Mouse (Mus musculus): ENCODE measurements around the gene Gpx3.

Gpx3 gene

GRCm38 (mm10) chr11:54912503-54913316 is 10.5 kb downstream of the Gpx3 start:
- no peak for DNase-seq (ENCODE audit: low read depth, low spot score)

GRCm38 (mm10) chr11:54913841-54914240 is 11.6 kb downstream of the Gpx3 start:
- no peak for DNase-seq (ENCODE audit: low read depth, low spot score)

DNA sequence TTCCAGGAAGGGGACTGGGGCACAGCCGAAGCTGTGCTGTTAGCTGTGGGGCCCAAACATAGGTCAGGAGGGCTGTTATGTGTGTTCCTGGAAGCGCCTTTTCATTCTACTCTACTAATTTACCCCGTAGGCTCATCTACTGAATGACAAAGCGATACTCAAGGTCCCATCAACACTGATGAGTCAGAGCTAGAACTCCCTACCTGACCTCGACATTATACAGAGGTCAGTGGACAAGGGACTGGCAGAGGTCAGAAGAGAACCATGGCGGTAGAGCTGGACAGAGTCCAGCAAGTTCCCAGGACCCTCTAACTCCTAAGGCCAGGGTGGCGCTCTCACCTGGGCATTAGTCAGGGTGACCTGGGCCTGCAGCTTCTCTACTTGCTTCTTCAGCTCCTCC is 15.2 kb downstream of the Gpx3 start:
- DNase-seq (ENCODE audit: low read depth, low spot score): no peak

DNA sequence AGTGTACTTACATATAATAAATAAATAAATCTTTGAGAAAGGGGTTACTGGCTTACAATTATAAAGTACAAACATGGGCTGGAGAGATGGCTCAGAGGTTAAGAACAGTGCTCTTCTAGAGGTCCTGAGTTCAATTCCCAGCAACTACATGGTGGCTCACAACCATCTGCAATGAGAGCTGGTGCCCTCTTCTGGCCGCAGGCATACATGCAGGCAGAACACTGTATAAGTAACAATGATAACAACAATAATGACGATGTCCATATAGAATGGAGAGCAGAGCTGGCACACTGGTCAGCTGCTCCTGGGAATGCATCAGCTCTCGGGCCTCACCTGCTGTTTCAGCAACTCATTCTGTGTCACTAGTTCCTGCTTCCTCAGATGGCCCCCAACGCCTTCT is 16.0 kb downstream of the Gpx3 start:
- DNase-seq (ENCODE audit: low read depth, low spot score): peak; percentile 32

GRCm38 (mm10) chr11:54920127-54920972 is 18.1 kb downstream of the Gpx3 start:
- DNase-seq (ENCODE audit: low read depth, low spot score): no peak

GRCm38 (mm10) chr11:54920973-54921580 is 18.8 kb downstream of the Gpx3 start:
- DNase-seq (ENCODE audit: low read depth, low spot score): no peak

GRCm38 (mm10) chr11:54921798-54922197 is 19.5 kb downstream of the Gpx3 start:
- DNase-seq (ENCODE audit: low read depth, low spot score): peak; percentile 67

- no peak for DNase-seq (ENCODE audit: low read depth, low spot score)
Measured at GRCm38 (mm10) chr11:54922488-54922887, 20.2 kb downstream of the Gpx3 start.

- DNase-seq (ENCODE audit: low read depth, low spot score): no peak
Measured at GRCm38 (mm10) chr11:54924145-54924544, 21.9 kb downstream of the Gpx3 start.

DNA sequence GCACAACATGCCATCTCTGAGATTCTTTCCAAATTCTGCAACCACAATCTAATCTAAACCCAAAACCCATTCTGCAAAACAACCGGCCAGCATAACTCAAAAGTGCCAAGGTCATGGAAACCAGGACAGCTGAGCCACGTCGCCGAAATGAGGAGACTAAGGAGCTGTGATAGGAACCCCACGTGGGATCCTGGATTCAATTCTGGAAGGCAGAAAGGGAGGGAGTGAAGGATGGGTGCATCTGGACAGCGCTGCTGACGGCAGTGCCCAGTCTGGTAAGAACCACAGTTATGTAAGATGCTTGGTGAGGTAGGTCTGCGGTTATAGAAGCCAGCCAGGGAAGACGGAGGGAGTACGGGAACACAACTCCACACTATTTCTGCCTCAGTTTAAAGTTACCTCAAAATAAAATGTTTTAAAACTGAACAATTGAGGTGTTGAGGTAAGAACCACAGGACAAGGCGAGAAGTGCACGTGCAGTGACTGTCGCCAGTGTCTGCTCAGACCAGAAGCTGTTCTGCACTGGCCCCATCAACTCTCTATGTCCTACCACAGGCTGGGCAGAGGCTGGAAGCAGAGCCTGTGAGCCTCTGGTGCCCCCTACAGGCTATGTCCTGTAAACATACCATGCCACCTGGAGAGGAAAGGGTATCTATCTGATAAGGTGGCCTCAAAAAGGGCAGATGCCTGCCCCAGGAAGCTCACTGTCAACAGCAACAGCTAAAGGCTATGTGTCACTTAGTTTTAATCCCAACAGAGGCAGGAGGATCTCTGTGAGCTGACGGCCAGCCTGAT is 25.3 kb downstream of the Gpx3 start:
- DNase-seq (ENCODE audit: low read depth, low spot score): peak; percentile 54

GRCm38 (mm10) chr11:54928219-54928618 is 26.0 kb downstream of the Gpx3 start:
- DNase-seq (ENCODE audit: low read depth, low spot score): no peak

DNA sequence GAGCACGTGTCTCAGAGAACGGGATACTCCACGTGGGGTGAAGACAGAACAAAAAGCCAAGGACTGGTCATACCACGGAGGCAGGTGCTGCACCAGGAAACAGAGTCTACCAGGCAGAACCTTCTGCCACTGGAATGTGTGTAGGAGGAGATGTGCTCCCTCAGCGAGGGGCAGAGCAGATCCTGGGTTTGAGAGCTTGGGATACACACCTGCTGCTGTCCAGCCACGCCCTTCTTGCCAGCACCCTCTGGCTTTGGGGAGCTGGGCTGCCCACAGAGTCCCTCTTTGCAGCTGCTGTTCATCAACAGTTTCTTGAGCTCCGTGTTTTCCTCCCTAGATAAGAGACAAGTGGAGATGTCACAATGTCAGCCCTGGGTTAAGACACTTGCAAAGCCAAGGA is 26.6 kb downstream of the Gpx3 start:
- DNase-seq (ENCODE audit: low read depth, low spot score): no peak

DNA sequence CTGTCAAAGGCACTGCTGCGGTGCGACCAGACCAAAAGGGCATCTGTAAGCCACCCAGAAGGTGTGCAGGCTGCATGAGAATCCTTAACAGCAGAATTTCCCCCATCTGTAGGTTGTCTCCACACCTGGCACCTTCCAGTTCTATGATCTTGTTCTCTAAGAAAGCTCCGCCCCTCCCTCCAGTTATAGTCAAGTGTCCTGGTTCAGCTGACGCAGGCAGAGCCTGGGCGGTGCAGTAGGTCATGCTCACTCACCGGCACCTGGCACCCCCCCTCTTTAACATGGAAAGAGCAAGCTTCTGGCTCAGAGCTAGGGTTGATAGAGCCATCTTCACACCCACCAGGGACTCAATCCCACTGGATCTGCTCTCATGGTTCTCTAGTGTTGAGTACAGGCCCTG is 27.0 kb downstream of the Gpx3 start:
- DNase-seq (ENCODE audit: low read depth, low spot score): no peak

DNA sequence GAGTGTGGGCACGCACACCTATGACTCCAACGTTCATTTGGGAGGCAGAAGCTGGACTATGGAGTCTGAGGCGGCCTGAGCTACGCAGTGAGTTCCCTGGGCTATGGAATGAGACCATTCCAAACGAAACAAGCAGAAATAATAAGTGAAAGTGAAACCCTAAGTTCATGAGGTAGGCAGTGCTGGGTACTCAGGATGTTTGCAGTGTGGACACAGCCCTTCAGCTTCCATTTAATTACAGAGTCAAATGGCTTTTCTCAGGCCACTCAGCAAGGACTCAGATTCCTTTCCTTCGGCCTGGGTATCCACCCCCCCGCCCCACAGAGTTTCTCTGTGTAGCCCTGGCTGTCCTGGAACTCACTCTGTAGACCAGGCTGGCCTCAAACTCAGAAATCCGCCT is 27.5 kb downstream of the Gpx3 start:
- no peak for DNase-seq (ENCODE audit: low read depth, low spot score)

- peak; percentile 75 for DNase-seq (ENCODE audit: low read depth, low spot score)
Measured at GRCm38 (mm10) chr11:54930318-54930979, 28.2 kb downstream of the Gpx3 start.

GRCm38 (mm10) chr11:54931405-54932093 is 29.3 kb downstream of the Gpx3 start:
- DNase-seq (ENCODE audit: low read depth, low spot score): peak; percentile 33

DNA sequence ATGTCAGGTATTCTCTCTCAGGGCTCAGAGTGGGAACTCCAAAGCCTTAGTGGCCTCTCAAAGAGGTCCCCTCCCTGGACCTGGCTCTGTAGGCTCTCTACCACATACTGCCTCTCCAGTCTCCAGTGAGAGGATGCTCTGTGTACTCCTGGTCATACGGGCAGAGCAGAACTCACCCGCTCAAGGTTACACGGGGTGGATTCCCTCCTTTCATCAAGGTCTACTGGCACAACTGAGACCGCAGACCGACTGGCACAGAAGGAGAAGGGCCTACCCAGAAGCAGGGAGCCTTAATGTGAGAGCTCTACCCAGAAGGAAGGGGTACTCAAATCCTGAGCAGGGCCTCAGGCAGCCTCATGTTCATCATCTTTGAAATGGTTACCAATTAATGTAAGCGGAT is 30.3 kb downstream of the Gpx3 start:
- DNase-seq (ENCODE audit: low read depth, low spot score): no peak

DNA sequence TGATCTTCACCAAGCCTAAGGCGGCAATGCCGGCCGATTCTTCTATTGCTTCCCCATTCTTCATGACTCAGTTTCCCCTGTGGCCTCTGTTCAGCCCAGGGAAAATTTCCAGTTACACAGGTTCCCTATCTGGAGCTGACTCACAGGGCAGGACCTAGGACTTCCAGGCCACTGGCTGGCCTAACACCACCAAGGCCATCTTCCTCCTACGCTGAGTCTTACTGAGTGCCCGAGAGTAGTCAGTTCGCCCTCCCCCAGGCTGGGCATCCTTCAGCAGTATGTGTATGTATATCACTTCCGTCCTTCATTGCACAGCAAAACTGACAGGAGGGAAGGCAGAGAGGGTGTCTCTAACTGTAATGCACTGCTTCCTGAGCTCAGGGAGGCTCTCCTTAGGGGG is 31.9 kb downstream of the Gpx3 start:
- DNase-seq (ENCODE audit: low read depth, low spot score): no peak

DNA sequence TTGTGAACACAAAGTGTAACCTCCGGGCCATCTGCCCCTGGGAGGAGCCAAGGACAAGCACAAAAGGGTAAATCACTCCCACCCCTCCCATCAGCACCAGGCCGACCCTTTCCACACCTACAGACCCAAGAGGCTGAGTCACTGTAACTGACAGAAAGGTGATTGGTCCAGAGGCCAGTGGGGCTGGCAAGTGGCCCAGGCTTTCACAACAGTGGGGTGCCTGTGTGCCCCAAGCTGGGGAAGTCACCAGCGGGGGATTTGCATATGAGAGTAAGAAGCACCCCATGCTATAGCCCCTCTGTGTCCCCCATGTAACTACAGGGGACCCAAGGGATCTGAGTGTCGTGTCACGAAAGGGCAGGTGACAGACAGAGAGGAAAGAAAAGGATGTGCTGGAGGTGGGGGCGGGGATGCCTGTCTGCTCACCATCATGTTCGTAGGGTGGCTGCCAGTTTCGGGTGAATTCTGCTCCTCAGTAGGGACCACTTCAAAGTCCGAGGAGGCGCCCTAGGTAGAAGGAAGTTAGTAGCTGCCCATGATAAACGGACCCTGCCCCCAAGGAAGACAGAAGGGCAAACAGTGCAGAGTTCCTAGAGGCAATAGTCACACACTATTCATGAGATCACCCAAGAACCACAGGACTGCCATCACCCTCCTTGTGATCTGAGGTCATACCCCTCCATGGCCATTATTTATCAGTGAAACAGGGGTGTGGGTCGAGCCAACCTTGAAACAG is 34.0 kb downstream of the Gpx3 start:
- peak; percentile 56 for DNase-seq (ENCODE audit: low read depth, low spot score)

DNA sequence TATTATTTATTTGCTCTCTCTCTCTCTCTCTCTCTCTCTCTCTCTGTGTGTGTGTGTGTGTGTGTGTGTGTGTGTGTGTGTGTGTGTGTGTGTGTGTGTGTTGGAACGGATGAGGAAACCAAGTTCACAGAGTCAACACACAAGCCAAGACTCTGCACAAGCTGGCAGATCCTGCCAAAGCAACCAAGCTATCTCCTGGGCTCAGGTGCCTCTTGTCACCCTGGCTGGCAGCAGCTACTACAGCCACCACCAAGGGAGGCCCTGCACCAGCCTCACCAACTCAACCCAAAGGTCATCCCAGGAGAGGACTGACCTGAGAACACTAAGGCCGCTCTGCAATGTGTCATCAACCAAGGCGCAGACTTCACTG is 34.5 kb downstream of the Gpx3 start:
- DNase-seq (ENCODE audit: low read depth, low spot score): no peak
